Comparison of ENCODE assay signal across 8 mouse cellular contexts in genomic region chr12:16828505-16828904, GRCm38 (mm10). TPM values are rescaled to one million over a fixed set of nuclear protein-coding genes. Genes with fewer than 3 reads are reported as not detected.
A peak's percentile ranks its signal among the peaks of the same experiment; 100 is the strongest.
DNase-seq lines count a peak whose midpoint lies in the region; ATAC-seq and TF ChIP-seq lines count a peak whose summit lies in the region.

No protein-coding gene starts in this region.

- WGBS in midbrain, postnatal 0 days, result 80% methylated on average over 6 of the region's 6 CpGs
- 82% methylated on average over 6 of the region's 6 CpGs for WGBS in midbrain, embryonic 16.5 days
- WGBS in forebrain, embryonic 11.5 days, result 83% methylated on average over 6 of the region's 6 CpGs

- no peak overlapping the region for H3K27ac ChIP-seq in midbrain, postnatal 0 days (ENCODE audit: low read depth, low read length)
- H3K27ac ChIP-seq in midbrain, embryonic 16.5 days (ENCODE audit: low read length), result no peak overlapping the region
- H3K27ac ChIP-seq in forebrain, embryonic 11.5 days (ENCODE audit: low read depth, low read length), result no peak overlapping the region

- H3K9ac ChIP-seq in midbrain, postnatal 0 days (replicated peaks; ENCODE audit: low read length, poor library complexity, severe bottlenecking), result no peak overlapping the region
- no peak overlapping the region for H3K9ac ChIP-seq in midbrain, embryonic 16.5 days (ENCODE audit: low read depth, low read length)
- H3K9ac ChIP-seq in forebrain, embryonic 11.5 days (ENCODE audit: low read length), result no peak overlapping the region

- no peak overlapping the region for H3K4me2 ChIP-seq in midbrain, postnatal 0 days (ENCODE audit: low read depth, low read length, poor library complexity, severe bottlenecking)
- no peak overlapping the region for H3K4me2 ChIP-seq in midbrain, embryonic 16.5 days (ENCODE audit: low read length)
- H3K4me2 ChIP-seq in forebrain, embryonic 11.5 days (ENCODE audit: low read depth, low read length, severe bottlenecking), result no peak overlapping the region

- intact Hi-C loops in heart, postnatal 10 days (cut with DNase I), result loop anchor here (5.0 kb wide), 1 partner anchor 119 kb away; no protein-coding TSS in a partner anchor

- TF ChIP-seq CTCF in midbrain, postnatal 0 days (IDR thresholded peaks at IDR 0.05), result peak; percentile 58

- H3K4me3 ChIP-seq in midbrain, postnatal 0 days (ENCODE audit: low read depth, low read length), result no peak overlapping the region
- no peak overlapping the region for H3K4me3 ChIP-seq in midbrain, embryonic 16.5 days (ENCODE audit: low read depth, low read length)
- no peak overlapping the region for H3K4me3 ChIP-seq in forebrain, embryonic 11.5 days (ENCODE audit: low read depth, low read length)

- no peaks in the 10 kb centered on the region for H3K4me1 ChIP-seq in midbrain, postnatal 0 days (ENCODE audit: insufficient read depth, low read length)
- no peaks in the 10 kb centered on the region for H3K4me1 ChIP-seq in midbrain, embryonic 16.5 days (ENCODE audit: control insufficient read depth, insufficient read depth, low read length)
- H3K4me1 ChIP-seq in forebrain, embryonic 11.5 days (replicated peaks; ENCODE audit: control insufficient read depth, insufficient read depth, low read length), result no peaks in the 10 kb centered on the region

- no peaks in the 10 kb centered on the region for H3K9me3 ChIP-seq in midbrain, postnatal 0 days (ENCODE audit: low read length)
- H3K9me3 ChIP-seq in midbrain, embryonic 16.5 days (replicated peaks; ENCODE audit: control insufficient read depth, low read length, poor library complexity, severe bottlenecking), result no peaks in the 10 kb centered on the region
- H3K9me3 ChIP-seq in forebrain, embryonic 11.5 days (ENCODE audit: control insufficient read depth, low read length), result no peaks in the 10 kb centered on the region

- peaks cover 23% of the 10 kb centered on the region for H3K36me3 ChIP-seq in midbrain, postnatal 0 days (ENCODE audit: insufficient read depth, low read length)
- H3K36me3 ChIP-seq in midbrain, embryonic 16.5 days (ENCODE audit: control insufficient read depth, insufficient read depth, low read length), result peaks cover 13% of the 10 kb centered on the region; the same call in 1 of the 2 replicates
- peaks cover 2% of the 10 kb centered on the region; the same call in 1 of the 2 replicates for H3K36me3 ChIP-seq in forebrain, embryonic 11.5 days (ENCODE audit: control insufficient read depth, insufficient read depth, low read length)

- H3K27me3 ChIP-seq in midbrain, postnatal 0 days (ENCODE audit: insufficient read depth, low read length), result no peaks in the 10 kb centered on the region
- H3K27me3 ChIP-seq in midbrain, embryonic 16.5 days (ENCODE audit: control insufficient read depth, insufficient read depth, low read depth, low read length), result no peaks in the 10 kb centered on the region
- no peaks in the 10 kb centered on the region for H3K27me3 ChIP-seq in forebrain, embryonic 11.5 days (ENCODE audit: control insufficient read depth, insufficient read depth, low read length)

- no peak for DNase-seq in midbrain, postnatal 0 days (ENCODE audit: low spot score)
- DNase-seq in adrenal gland, postnatal 25 days, result peak; percentile 64
- DNase-seq in heart, postnatal 10 days, result peak; percentile 63 to 74
- peak; percentile 47 to 48 for DNase-seq in layer of hippocampus, postnatal 14 days (ENCODE audit: low spot score in 2 of 2)
- DNase-seq in right cerebral cortex, postnatal 4 days, result peak; percentile 19
- DNase-seq in forebrain, embryonic 11.5 days (ENCODE audit: low spot score), result no peak
- no peak for DNase-seq in T-cell, adult 2 months (ENCODE audit: low spot score)

- no peak for ATAC-seq in midbrain, postnatal 0 days (ENCODE audit: low FRiP score)
- no peak for ATAC-seq in midbrain, embryonic 16.5 days
- no peak for ATAC-seq in forebrain, embryonic 11.5 days (replicated peaks; ENCODE audit: low FRiP score)

RNA-seq across cellular contexts. Expression of gene E2f6, which starts 17.7 kb away (rescaled TPM):
- 15.8 and 23.1 TPM in 2 replicates for total RNA-seq in midbrain, postnatal 0 days (2014; rRNA removed)
- polyA plus RNA-seq in midbrain, postnatal 0 days (2015; fragmentation: Nextera tagmentation; extraction: Ambion mirVana), result 17.1 and 19.3 TPM in 2 replicates
- polyA plus RNA-seq in midbrain, embryonic 16.5 days (2015; fragmentation: Nextera tagmentation; extraction: Ambion mirVana), result 23.7 and 26.8 TPM in 2 replicates
- 39.1 and 46.5 TPM in 2 replicates for total RNA-seq in adrenal gland, postnatal 25 days (2021)
- 10 to 100 TPM; 52.7 to 58.7 TPM for total RNA-seq in heart, postnatal 10 days (2021)
- total RNA-seq in layer of hippocampus, postnatal 14 days (2021), result 10 to 100 TPM; 22.6 to 27.3 TPM
- 77.4 and 89.1 TPM in 2 replicates for polyA plus RNA-seq in forebrain, embryonic 11.5 days (2014; fragmentation: Nextera tagmentation; extraction: Ambion mirVana)

RNA-seq across cellular contexts. Expression of gene Greb1, which starts 27.8 kb away (rescaled TPM):
- total RNA-seq in midbrain, postnatal 0 days (2014; rRNA removed), result 1.3 and 3.7 TPM in 2 replicates
- 0.39 and 0.43 TPM in 2 replicates for polyA plus RNA-seq in midbrain, postnatal 0 days (2015; fragmentation: Nextera tagmentation; extraction: Ambion mirVana)
- polyA plus RNA-seq in midbrain, embryonic 16.5 days (2015; fragmentation: Nextera tagmentation; extraction: Ambion mirVana), result 0.98 and 2.4 TPM in 2 replicates
- total RNA-seq in adrenal gland, postnatal 25 days (2021), result 33.2 and 43.0 TPM in 2 replicates
- under 1 TPM; 0.55 to 0.74 TPM for total RNA-seq in heart, postnatal 10 days (2021)
- 1 to 10 TPM in 1 of 2 experiments, under 1 TPM in 1; 0.62 to 1.1 TPM for total RNA-seq in layer of hippocampus, postnatal 14 days (2021)
- polyA plus RNA-seq in forebrain, embryonic 11.5 days (2014; fragmentation: Nextera tagmentation; extraction: Ambion mirVana), result 7.1 and 7.7 TPM in 2 replicates

Comparison
In these comparisons a context has a peak if more than half of its experiments do, and no peak if none do; other contexts are left out.
1. DNase-seq: peak in adrenal gland, postnatal 25 days (single experiment), heart, postnatal 10 days (2 of 2), layer of hippocampus, postnatal 14 days (2 of 2) and right cerebral cortex, postnatal 4 days (single experiment); none in midbrain, postnatal 0 days (single experiment), forebrain, embryonic 11.5 days (single experiment) and T-cell, adult 2 months (single experiment).